Mouse (Mus musculus) bone marrow, adult 2 months (tissue): ENCODE data around the gene Ddx10.

Source experiments
- CTCF ChIP-seq: fragments of 200-500 bp; IDR thresholded peaks from 2 replicates; pipeline ENCODE4 v1.5.1; 2011; ENCODE audit warnings: low read length, control low read depth; ENCODE audit not compliant: control insufficient read depth, insufficient read depth
- POLR2A ChIP-seq: fragments of 200-500 bp; IDR thresholded peaks from 2 replicates; pipeline ENCODE4 v1.6.1; 2011; ENCODE audit warnings: low read depth, mild to moderate bottlenecking, control low read depth, low read length, borderline replicate concordance; ENCODE audit not compliant: control insufficient read depth

GRCm38 (mm10) chr9:53140610-53141165 is 107.2 kb downstream of the Ddx10 start:
- TF ChIP-seq CTCF (no peak), POLR2A (no peak)
